Mouse (Mus musculus) small intestine, adult 2 months (tissue): Measurements from ENCODE around the gene Rtp3. TPM values are rescaled to one million over a fixed set of nuclear protein-coding genes. Genes with fewer than 3 reads are reported as not detected.
A peak's percentile ranks its signal among the peaks of the same experiment; 100 is the strongest.

Source experiments
- H3K27ac ChIP-seq: fragments of 200-500 bp; 2 replicates; pipeline ENCODE4 v1.5.1; 2012; ENCODE audit warnings: low read depth, low read length, control low read depth, inconsistent platforms; ENCODE audit not compliant: insufficient read depth
- H3K27me3 ChIP-seq: fragments of 200-500 bp; 2 replicates; pipeline ENCODE4 v1.6.1; 2012; ENCODE audit warnings: mild to moderate bottlenecking, moderate library complexity, low read length, inconsistent platforms; ENCODE audit not compliant: control insufficient read depth, insufficient read depth
- H3K36me3 ChIP-seq: fragments of 200-500 bp; 2 replicates; pipeline ENCODE4 v1.6.1; 2012; ENCODE audit warnings: mild to moderate bottlenecking, low read length, control low read depth, inconsistent platforms; ENCODE audit not compliant: control insufficient read depth, insufficient read depth
- H3K4me1 ChIP-seq: fragments of 200-500 bp; 2 replicates; pipeline ENCODE4 v1.6.1; 2012; ENCODE audit warnings: low read length, inconsistent platforms, mixed read lengths; ENCODE audit not compliant: control insufficient read depth, insufficient read depth, insufficient read length
- H3K4me3 ChIP-seq: fragments of 200-500 bp; 2 replicates; pipeline ENCODE4 v1.5.1; 2012; ENCODE audit warnings: low read depth, mild to moderate bottlenecking, control low read depth, inconsistent platforms, low read length, moderate library complexity
- CTCF ChIP-seq: fragments of 200-500 bp; IDR thresholded peaks from 2 replicates; pipeline ENCODE4 v1.5.1; 2012; ENCODE audit warnings: low read depth, mild to moderate bottlenecking, control low read depth, inconsistent platforms, low read length, moderate library complexity, mixed read lengths; ENCODE audit not compliant: insufficient replicate concordance, insufficient read length; ENCODE audit errors: extremely low read depth
- POLR2A ChIP-seq: fragments of 200-500 bp; IDR thresholded peaks from 2 replicates; pipeline ENCODE4 v1.6.1; 2012; ENCODE audit warnings: low read depth, mild to moderate bottlenecking, control low read depth, inconsistent platforms, low read length, moderate library complexity
- WGBS: fragments of 180-500 bp; shearing (Covaris S2); methylation state at CpG from one replicate; pipeline ENCODE4 v1.1.7; 2018; 5-methylcytosine and 5-hydroxymethylcytosine counted together
- polyA plus RNA-seq: library from polyadenylated mRNA; depleted of rRNA; stranded (reverse); fragments of >200 nt; gene quantifications from 2 replicates; pipeline ENCODE4 v1.2.3, GENCODE M21; 2012; rRNA removed

Rtp3 gene
- polyA plus RNA-seq, 1 experiment: 0.72 TPM

DNA sequence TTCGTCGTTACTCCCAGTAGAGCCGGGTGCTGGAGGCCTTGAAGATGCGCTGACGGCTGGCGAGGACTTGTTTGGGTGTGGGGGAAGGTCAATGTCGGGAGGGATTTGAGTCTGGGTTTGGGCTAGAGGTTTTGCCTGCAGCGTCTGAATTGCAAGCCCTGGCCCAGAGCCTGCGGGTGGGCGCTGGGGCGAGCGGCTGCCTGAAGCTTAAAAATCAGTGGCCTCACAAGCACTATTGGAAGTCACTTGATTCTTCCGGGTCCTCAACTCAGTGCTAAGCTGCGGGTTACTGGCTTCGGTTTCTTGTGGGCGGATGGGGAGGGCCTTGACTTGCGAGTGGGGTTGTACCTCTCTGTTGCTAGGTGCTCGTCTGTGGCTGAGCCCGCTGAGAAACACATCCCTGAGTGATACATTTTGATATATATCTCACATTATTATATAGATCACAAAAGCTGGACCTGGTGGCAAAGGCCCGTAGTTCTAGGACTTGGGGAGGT, 43.8 kb downstream of the Rtp3 start:
- no peak overlapping the region for H3K27ac ChIP-seq

DNA sequence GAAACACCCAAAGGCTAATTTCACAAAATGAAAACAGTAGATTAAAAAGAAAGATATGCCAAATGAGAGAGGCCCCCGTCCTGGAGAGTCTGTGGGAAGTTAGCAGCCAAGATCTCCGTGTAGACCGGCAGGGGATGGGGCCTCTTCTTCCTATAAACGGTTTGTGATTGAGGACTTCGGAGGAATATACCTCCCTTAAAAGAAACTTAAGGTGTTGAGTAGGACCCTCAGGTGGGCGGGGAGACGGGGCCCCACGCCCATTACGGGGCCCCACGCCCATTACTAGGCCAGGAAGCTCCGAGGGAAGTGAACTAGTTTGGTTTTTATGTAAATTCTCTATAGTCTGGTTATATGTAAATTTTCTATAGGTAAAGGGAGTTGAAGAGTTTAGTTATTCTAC, 44.5 kb downstream of the Rtp3 start, which contains the start of gene Tdgf1:
Gene Tdgf1, minus strand, starts transcription at position 233 of the 400 bp plus-strand sequence.
- TF ChIP-seq POLR2A (no peak), CTCF (no peak)
- H3K27me3 ChIP-seq: 0 out of 2 replicates have a peak, but pooled peaks cover 3% of the 10 kb centered on the region
- H3K36me3 ChIP-seq: no peaks in the 10 kb centered on the region
- H3K4me1 ChIP-seq: no peaks in the 10 kb centered on the region
- 36% methylated on average over 11 of the region's 11 CpGs for WGBS
- H3K27ac ChIP-seq: no peak within 1 kb of the TSS
- H3K4me3 ChIP-seq: no peak within 1 kb of the TSS

More for the DNA sequence above, 43.8 kb downstream of the Rtp3 start:
- Histone ChIP-seq H3K4me3 (no peak overlapping the region), H3K27me3 (0 out of 2 replicates have a peak, but pooled peaks cover 3% of the 10 kb centered on the region), H3K36me3 (no peaks in the 10 kb centered on the region), H3K4me1 (no peaks in the 10 kb centered on the region)
- no peak for TF ChIP-seq CTCF
- TF ChIP-seq POLR2A: no peak
- 68% methylated on average over 20 of the region's 20 CpGs for WGBS

DNA sequence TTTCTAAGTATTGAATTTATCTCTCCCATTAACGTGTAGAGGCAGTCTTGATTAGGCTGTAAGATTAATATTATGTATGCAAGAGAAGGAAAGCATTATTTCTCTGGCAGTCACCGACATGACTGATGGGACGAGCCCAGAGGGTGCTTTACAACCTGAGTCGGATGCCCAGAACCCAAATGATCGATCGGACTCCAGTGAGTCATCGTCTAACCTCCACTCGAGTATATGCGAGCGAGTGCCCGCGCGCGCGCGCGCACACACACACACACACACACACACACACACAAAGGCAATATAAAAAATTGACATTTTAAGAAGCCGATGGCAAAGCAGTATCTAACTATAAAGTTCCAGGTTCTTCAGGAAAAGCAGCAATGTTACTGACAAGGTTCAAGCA, 45.0 kb downstream of the Rtp3 start:
- TF ChIP-seq CTCF (no peak), POLR2A (no peak)
- H3K27ac ChIP-seq: no peak overlapping the region
- 0 out of 2 replicates have a peak, but pooled peaks cover 3% of the 10 kb centered on the region for H3K27me3 ChIP-seq
- H3K4me3 ChIP-seq: no peak overlapping the region
- H3K4me1 ChIP-seq: no peaks in the 10 kb centered on the region
- WGBS: 18% methylated on average over 18 of the region's 18 CpGs
- H3K36me3 ChIP-seq: no peaks in the 10 kb centered on the region

DNA sequence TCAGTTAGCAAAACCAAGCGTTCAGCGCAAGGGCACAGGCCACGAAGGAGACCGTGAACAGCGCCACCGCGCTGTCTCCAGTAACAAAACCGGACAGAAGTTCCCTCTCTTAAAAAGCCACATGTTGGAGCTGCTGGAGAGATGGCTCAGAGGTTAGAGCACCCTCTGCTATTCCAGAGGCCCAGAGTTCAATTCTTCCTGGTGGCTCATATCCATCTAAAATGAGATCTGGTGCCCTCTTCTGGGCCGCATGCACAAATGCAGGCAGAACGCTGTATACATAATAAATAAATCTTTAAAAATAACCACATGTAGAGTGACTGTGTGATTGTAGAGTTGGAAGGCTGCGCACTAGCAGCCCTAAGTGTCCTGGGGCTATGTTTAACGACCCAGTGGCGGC, 46.1 kb downstream of the Rtp3 start:
- H3K4me1 ChIP-seq: no peaks in the 10 kb centered on the region
- H3K27me3 ChIP-seq: 0 out of 2 replicates have a peak, but pooled peaks cover 3% of the 10 kb centered on the region
- 38% methylated on average over 13 of the region's 13 CpGs for WGBS
- H3K27ac ChIP-seq: no peak overlapping the region
- TF ChIP-seq CTCF: peak; percentile 33; the same call in 1 of the 2 replicates
- TF ChIP-seq POLR2A: no peak
- no peaks in the 10 kb centered on the region for H3K36me3 ChIP-seq
- H3K4me3 ChIP-seq: no peak overlapping the region

DNA sequence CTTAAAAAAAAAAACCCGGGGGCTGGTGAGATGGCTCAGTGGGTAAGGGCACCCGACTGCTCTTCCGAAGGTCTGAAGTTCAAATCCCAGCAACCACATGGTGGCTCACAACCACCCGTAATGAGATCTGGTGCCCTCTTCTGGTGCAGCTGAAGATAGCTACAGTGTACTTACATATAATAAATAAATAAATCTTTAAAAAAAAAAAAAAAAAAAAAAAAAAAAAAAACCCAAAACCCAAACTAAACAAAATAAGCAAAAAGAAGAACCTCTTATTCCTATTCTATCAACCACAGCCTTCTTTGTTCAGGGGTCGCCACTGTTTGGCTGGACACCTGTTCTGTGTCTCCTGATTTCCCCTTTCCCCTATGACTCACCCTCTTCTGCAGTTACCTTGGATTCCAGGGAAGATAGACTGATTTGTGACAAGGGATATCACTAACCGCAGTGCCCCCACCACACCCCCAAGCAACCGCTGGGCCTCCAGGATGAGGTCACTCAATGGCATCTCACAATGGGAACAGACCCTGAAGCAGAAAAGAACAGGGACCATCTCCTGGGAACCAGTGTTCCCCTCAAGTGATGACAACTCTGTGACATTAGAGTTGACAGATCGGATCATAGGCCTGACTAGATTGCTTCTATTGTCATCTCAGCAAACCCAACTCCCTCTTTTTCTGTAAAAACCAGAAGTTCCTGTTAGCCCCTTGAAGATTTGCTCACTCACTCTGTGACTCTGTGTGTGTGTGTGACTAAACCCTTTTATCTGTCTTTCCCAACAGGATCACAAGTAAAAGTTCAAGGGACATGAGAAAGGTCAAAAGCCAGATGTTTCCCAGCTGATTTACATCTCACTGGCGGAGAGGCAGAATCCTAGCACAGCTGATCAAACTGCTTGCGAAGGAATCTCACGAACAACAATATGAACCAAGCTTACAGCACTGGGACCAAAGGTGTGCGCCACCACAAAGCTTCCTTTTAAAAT, 52.6 kb downstream of the Rtp3 start:
- TF ChIP-seq CTCF: no peak
- no peak for TF ChIP-seq POLR2A
- Histone ChIP-seq H3K4me1 (no peaks in the 10 kb centered on the region), H3K4me3 (no peak overlapping the region), H3K27ac (no peak overlapping the region), H3K36me3 (no peaks in the 10 kb centered on the region), H3K27me3 (no peaks in the 10 kb centered on the region)
- WGBS: 69% methylated on average over 12 of the region's 12 CpGs

DNA sequence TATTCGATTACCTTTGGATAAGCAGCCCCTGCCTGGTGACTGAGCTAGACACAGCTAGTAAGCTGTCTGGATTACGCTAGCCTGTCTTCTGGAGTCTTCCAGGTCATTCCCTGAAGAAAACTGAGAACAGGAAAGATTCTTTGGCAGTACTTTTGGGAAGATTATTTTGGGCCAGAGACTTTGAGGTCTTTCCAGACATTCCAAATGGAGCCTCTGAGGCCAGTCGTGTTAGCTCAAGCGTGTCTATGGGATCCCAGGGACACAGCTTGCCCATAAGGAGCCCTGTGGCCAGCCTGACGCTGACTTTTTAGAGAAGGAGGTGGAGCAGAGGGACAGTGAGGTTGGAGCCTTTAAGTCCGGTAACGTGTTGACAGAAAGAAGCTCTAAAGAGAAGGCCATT, 54.4 kb downstream of the Rtp3 start:
- Histone ChIP-seq H3K4me3 (no peak overlapping the region), H3K36me3 (no peaks in the 10 kb centered on the region), H3K27me3 (no peaks in the 10 kb centered on the region), H3K27ac (no peak overlapping the region), H3K4me1 (no peaks in the 10 kb centered on the region)
- TF ChIP-seq POLR2A (no peak), CTCF (no peak)
- 87% methylated on average over 7 of the region's 7 CpGs for WGBS

Other genes with a start within 250 kb of the Rtp3 start
- gene Myl3, start 248.7 kb downstream of the Rtp3 start, polyA plus RNA-seq: not detected in 2 replicates
- gene Pth1r, start 243.4 kb downstream of the Rtp3 start, polyA plus RNA-seq: 5.6 and 7.3 TPM in 2 replicates
- not detected in 2 replicates for gene Prss42, start 192.4 kb downstream of the Rtp3 start, polyA plus RNA-seq
- not detected in 2 replicates for gene Prss44, start 176.6 kb downstream of the Rtp3 start, polyA plus RNA-seq
- not detected in 2 replicates for gene Prss43, start 163.9 kb downstream of the Rtp3 start, polyA plus RNA-seq
- gene Prss45, start 156.0 kb downstream of the Rtp3 start, polyA plus RNA-seq: not detected in 2 replicates
- not detected in 2 replicates for gene Prss46, start 146.1 kb downstream of the Rtp3 start, polyA plus RNA-seq
- gene Prss50, start 132.6 kb downstream of the Rtp3 start, polyA plus RNA-seq: not detected in 2 replicates
- 16.2 and 19.0 TPM in 2 replicates for gene Als2cl, start 110.7 kb downstream of the Rtp3 start, polyA plus RNA-seq
- gene Tmie, start 110.5 kb downstream of the Rtp3 start, polyA plus RNA-seq: 0.76 and 0.82 TPM in 2 replicates
- not detected in 2 replicates for gene Fam240a, start 73.7 kb downstream of the Rtp3 start, polyA plus RNA-seq
- gene Tdgf1, start 44.4 kb downstream of the Rtp3 start, polyA plus RNA-seq: not detected in 2 replicates
- not detected in 2 replicates for gene Lrrc2, start 39.0 kb downstream of the Rtp3 start, polyA plus RNA-seq
- gene Ltf, start 28.7 kb upstream of the Rtp3 start, polyA plus RNA-seq: 0.29 and 1.9 TPM in 2 replicates
- 1.8 and 3.4 TPM in 2 replicates for gene Ccrl2, start 66.9 kb upstream of the Rtp3 start, polyA plus RNA-seq
- gene Lrrfip2, start 127.0 kb upstream of the Rtp3 start, polyA plus RNA-seq: 3.7 and 15.3 TPM in 2 replicates